Mouse (Mus musculus) myocyte (in vitro differentiated cells): ENCODE measurements at regions not wholly inside any gene's neighbourhood (a gene's known extent, or its start where the extent isn't known, plus 50 kb on each side); places are given as distances from the start of the nearest gene placed in this dataset.

ENCODE experiments used
- H3K27me3 ChIP-seq: one replicate; pipeline ENCODE4 v1.6.1; 2011; ENCODE audit not compliant: control insufficient read depth, insufficient read depth, insufficient read length
- H3K36me3 ChIP-seq: one replicate; pipeline ENCODE4 v1.6.1; 2011; ENCODE audit not compliant: control insufficient read depth, insufficient read depth
- H3K4me2 ChIP-seq: one replicate; pipeline ENCODE4 v1.6.1; 2011; ENCODE audit warnings: low read depth, control low read depth
- H3K4me3 ChIP-seq: one replicate; pipeline ENCODE4 v1.5.1; 2011; ENCODE audit warnings: mild to moderate bottlenecking, control low read depth, moderate library complexity
- H3K79me2 ChIP-seq: one replicate; pipeline ENCODE4 v1.6.1; 2011; ENCODE audit not compliant: control insufficient read depth, insufficient read depth
- H3ac ChIP-seq: one replicate; pipeline ENCODE4 v1.6.1; 2011; ENCODE audit not compliant: control insufficient read depth, insufficient read length
- CEBPB ChIP-seq: IDR thresholded peaks from 2 replicates; pipeline ENCODE4 v1.6.1; 2011; ENCODE audit warnings: mild to moderate bottlenecking, moderate library complexity; ENCODE audit not compliant: poor library complexity, insufficient read depth, severe bottlenecking
- E2F4 ChIP-seq: IDR thresholded peaks from one replicate; pipeline ENCODE4 v1.6.1; 2011; ENCODE audit warnings: mild to moderate bottlenecking, control low read depth, moderate library complexity; ENCODE audit not compliant: insufficient read depth
- MAX ChIP-seq: IDR thresholded peaks from one replicate; pipeline ENCODE4 v1.6.1; 2011; ENCODE audit warnings: low read depth, mild to moderate bottlenecking, control low read depth
- MYOD1 ChIP-seq, 3 experiments: IDR thresholded peaks; one replicate each; pipeline ENCODE4 v1.6.1; 2011; ENCODE audit warnings: control low read depth in 2 of 3, low read depth in 2 of 3, mild to moderate bottlenecking in 2 of 3, moderate library complexity in 1 of 3; ENCODE audit not compliant: insufficient read length in 2 of 3, control insufficient read depth in 1 of 3
- MYOG ChIP-seq, 3 experiments: IDR thresholded peaks; one replicate each; pipeline ENCODE4 v1.6.1; 2011; ENCODE audit warnings: control low read depth in 2 of 3, low read depth in 2 of 3, mild to moderate bottlenecking in 2 of 3; ENCODE audit not compliant: insufficient read length in 2 of 3, control insufficient read depth in 1 of 3, insufficient read depth in 1 of 3
- POLR2A ChIP-seq: IDR thresholded peaks from one replicate; pipeline ENCODE4 v1.6.1; 2011; ENCODE audit warnings: low read depth, mild to moderate bottlenecking, control low read depth, moderate library complexity; ENCODE audit not compliant: insufficient read length
- POLR2AphosphoS2 ChIP-seq: IDR thresholded peaks from one replicate; pipeline ENCODE4 v1.6.1; 2011; ENCODE audit warnings: low read depth, control low read depth; ENCODE audit not compliant: insufficient read length
- REST ChIP-seq: IDR thresholded peaks from one replicate; pipeline ENCODE4 v1.6.1; 2011; ENCODE audit warnings: mild to moderate bottlenecking, control low read depth, moderate library complexity; ENCODE audit not compliant: insufficient read depth, insufficient read length
- SRF ChIP-seq: IDR thresholded peaks from one replicate; pipeline ENCODE4 v1.6.1; 2011; ENCODE audit warnings: low read depth; ENCODE audit not compliant: control insufficient read depth, insufficient read length
- TCF12 ChIP-seq: IDR thresholded peaks from one replicate; pipeline ENCODE4 v1.6.1; 2011; ENCODE audit warnings: mild to moderate bottlenecking, control low read depth; ENCODE audit not compliant: poor library complexity, insufficient read depth, severe bottlenecking
- TCF3 ChIP-seq: IDR thresholded peaks from one replicate; pipeline ENCODE4 v1.6.1; 2011; ENCODE audit warnings: low read depth, control low read depth; ENCODE audit not compliant: insufficient read length
- USF1 ChIP-seq: IDR thresholded peaks from one replicate; pipeline ENCODE4 v1.6.1; 2011; ENCODE audit warnings: low read depth, mild to moderate bottlenecking, control low read depth, moderate library complexity

DNA sequence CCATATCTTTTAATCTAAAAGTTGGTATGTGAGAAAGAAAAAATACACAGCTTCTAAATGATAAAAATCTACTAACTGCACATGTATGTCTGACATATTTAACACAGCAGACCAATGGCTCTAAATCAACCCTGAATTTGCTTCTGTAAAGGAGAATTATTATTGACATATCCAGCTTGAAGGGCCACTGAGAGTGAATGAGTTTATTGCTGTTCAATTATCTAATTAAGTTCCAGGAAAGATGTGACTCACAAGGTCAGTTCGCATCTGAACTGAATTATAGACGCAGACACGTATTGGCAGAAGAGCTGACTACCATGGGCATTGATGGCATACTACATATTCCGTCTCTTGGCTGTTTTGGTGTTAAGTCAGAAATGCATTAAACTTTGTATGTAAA lies 180.3 kb upstream of the Robo2 start:
- H3K27me3 ChIP-seq, result no peaks in the 10 kb centered on the region
- no peak overlapping the region for H3K4me3 ChIP-seq
- no peak overlapping the region for H3ac ChIP-seq
- TF ChIP-seq POLR2A (no peak), CEBPB (no peak), TCF3 (no peak), POLR2AphosphoS2 (no peak), SRF (no peak), TCF12 (no peak), USF1 (no peak), MYOG (IDR thresholded peaks at IDR 0.05; ENCODE audit: control insufficient read depth in 1 of 3, insufficient read depth in 1 of 3, insufficient read length in 2 of 3, low read depth in 2 of 3) (no peak), E2F4 (no peak), MYOD1 (IDR thresholded peaks at IDR 0.05; ENCODE audit: control insufficient read depth in 1 of 3, insufficient read length in 2 of 3, low read depth in 2 of 3) (no peak)
- no peak overlapping the region for H3K4me2 ChIP-seq
- H3K36me3 ChIP-seq, result no peaks in the 10 kb centered on the region
- no peaks in the 10 kb centered on the region for H3K79me2 ChIP-seq

DNA sequence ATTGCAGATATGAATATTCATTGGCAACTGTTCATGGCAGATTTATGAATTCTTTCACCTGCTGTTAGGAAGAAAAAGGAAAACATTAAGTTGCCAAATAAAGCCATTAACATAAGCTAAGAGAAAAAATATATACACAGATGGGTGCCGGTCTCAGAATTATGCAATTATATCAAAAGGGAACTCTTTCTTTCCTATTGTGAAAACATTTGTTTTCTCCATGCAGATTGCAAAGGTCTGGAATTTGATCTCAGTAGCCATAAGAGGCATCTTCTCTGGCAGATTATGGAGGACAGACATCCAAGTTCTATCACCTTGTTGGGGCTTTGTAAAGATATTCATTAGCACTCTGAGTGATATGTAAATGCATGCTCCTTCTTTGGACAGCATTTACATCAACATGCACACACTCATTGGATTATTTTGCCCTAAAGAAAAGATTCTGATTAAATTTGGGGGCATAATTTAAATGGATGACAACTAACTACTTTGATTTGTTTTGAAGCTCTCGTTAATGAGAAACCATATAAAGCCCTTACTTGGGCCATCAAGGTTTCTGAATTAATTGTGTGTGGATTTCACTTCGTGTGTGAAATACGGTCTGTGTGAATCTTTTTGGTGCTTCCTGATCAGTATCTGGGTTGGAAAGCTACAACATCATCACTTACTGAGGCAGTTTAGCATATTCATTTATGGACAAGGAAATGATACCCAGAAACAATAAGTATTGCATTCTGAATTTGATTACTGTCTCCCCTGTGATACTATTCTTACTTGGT lies 171.2 kb upstream of the Robo2 start:
- Histone ChIP-seq H3K79me2 (no peaks in the 10 kb centered on the region), H3K4me2 (no peak overlapping the region), H3K36me3 (no peaks in the 10 kb centered on the region), H3ac (no peak overlapping the region), H3K4me3 (no peak overlapping the region), H3K27me3 (no peaks in the 10 kb centered on the region)
- TF ChIP-seq E2F4 (no peak), SRF (no peak), CEBPB (no peak), USF1 (no peak), MYOG (IDR thresholded peaks at IDR 0.05; ENCODE audit: control insufficient read depth in 1 of 3, insufficient read depth in 1 of 3, insufficient read length in 2 of 3, low read depth in 2 of 3) (no peak)

DNA sequence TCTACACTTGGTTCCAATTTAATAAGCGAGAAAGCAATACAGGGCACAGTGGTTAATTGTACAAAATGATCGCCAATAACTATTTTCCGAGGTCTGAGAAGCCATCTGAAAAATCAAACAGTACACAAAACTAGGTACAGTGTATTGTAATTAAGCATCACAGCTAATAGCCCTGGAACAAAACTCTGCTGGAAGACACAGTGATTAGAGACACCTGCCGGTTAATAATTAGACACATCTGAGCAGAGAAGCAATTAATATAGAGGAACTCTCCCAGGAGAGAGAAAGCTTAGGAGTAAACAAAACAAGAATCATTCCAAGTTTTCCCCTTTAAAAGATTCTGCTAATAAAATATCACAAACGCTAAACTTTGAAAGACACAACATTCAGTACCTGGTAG lies 136.7 kb upstream of the Robo2 start:
- Histone ChIP-seq H3K4me3 (no peak overlapping the region), H3ac (no peak overlapping the region), H3K79me2 (no peaks in the 10 kb centered on the region), H3K4me2 (no peak overlapping the region), H3K36me3 (no peaks in the 10 kb centered on the region), H3K27me3 (no peaks in the 10 kb centered on the region)
- TF ChIP-seq TCF12 (no peak), TCF3 (no peak), SRF (no peak), E2F4 (no peak), REST (no peak), POLR2AphosphoS2 (no peak), MYOG (IDR thresholded peaks at IDR 0.05; ENCODE audit: control insufficient read depth in 1 of 3, insufficient read depth in 1 of 3, insufficient read length in 2 of 3, low read depth in 2 of 3) (no peak), MYOD1 (IDR thresholded peaks at IDR 0.05; ENCODE audit: control insufficient read depth in 1 of 3, insufficient read length in 2 of 3, low read depth in 2 of 3) (no peak), USF1 (no peak), POLR2A (no peak), MAX (no peak), CEBPB (no peak)

DNA sequence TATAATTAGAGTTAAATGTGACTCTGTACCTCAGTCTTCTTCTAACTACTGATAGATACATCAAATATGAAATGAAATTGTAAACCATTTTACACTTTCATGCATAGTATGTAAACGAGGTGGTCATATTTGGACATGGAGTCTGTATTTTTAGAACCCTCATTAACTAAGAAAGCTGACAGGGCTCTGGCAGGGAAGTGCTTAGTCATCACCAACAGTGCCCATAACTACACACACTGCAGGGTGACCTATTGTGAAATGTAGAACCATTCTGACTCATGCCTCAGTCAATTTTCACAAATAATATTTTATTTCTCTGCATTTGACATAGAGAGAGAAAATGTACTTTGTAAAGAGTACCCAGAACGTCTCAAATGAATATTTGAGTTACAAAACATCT lies 118.9 kb upstream of the Robo2 start:
- H3ac ChIP-seq, result no peak overlapping the region
- no peaks in the 10 kb centered on the region for H3K27me3 ChIP-seq
- TF ChIP-seq CEBPB (peak; percentile 93), SRF (no peak)
- no peaks in the 10 kb centered on the region for H3K36me3 ChIP-seq
- no peak overlapping the region for H3K4me3 ChIP-seq
- no peaks in the 10 kb centered on the region for H3K79me2 ChIP-seq
- H3K4me2 ChIP-seq, result no peak overlapping the region

DNA sequence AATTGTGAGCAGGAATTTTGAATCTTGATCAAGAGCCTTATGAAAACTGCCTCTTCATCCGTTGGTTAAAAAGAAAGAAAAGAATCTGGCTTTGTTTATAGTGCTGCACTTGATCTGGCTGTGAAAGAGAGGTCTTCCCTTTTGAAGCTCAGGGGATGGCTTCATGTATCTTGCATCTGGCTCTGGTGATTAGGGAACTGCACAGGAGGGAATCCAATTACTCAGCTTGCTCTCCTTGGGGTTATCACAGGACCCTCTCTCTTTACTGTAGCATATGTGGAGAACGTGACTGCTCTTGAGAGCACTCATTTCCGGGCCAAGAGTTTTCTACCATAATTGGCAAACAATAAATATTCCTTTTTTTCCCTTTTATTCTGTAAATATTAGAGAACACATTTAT lies 116.6 kb upstream of the Robo2 start:
- no peak for TF ChIP-seq TCF12
- no peak for TF ChIP-seq SRF
- no peak for TF ChIP-seq MAX
- no peak for TF ChIP-seq E2F4
- TF ChIP-seq REST, result no peak
- TF ChIP-seq TCF3, result no peak
- TF ChIP-seq CEBPB, result no peak
- TF ChIP-seq USF1, result no peak
- TF ChIP-seq MYOG (IDR thresholded peaks at IDR 0.05; ENCODE audit: control insufficient read depth in 1 of 3, insufficient read depth in 1 of 3, insufficient read length in 2 of 3, low read depth in 2 of 3), result no peak
- TF ChIP-seq MYOD1 (IDR thresholded peaks at IDR 0.05; ENCODE audit: control insufficient read depth in 1 of 3, insufficient read length in 2 of 3, low read depth in 2 of 3), result no peak
- no peak for TF ChIP-seq POLR2AphosphoS2
- no peak for TF ChIP-seq POLR2A
- Histone ChIP-seq H3ac (no peak overlapping the region), H3K79me2 (no peaks in the 10 kb centered on the region), H3K36me3 (no peaks in the 10 kb centered on the region), H3K4me2 (no peak overlapping the region), H3K4me3 (no peak overlapping the region), H3K27me3 (no peaks in the 10 kb centered on the region)
